In the genomic region with DNA sequence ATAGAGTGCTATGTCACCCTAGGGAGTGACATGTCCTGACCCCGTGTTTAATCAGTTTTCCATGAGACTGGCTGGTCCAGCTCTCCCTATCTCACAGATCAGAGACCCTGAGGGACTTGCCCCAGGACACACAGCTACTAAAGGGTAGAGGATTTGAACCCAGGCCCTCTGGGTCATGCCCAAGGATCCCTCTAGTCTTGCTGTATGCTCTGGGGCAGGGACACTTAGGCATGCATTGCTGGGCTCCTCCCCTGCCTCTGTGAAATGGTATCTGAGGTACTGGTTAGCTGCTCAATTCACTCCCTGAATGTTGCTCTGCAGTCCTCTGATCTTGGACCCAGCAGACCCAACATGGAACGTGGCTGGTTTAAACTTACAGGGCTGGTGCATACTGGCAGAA, we compare ENCODE assay signal across 23 mouse cellular contexts. TPM values are rescaled to one million over a fixed set of nuclear protein-coding genes. Genes with fewer than 3 reads are reported as not detected.
"Had no signal": no experiment of that assay in that cellular context is flagged by ENCODE, and none has a peak within 500 bp of the region (broad histone marks: within the 10 kb centered on the region; RNA-seq: fewer than 3 reads in every experiment).

No protein-coding gene starts in this region.

- H3K4me2 ChIP-seq: neural tube, embryonic 13.5 days; neural tube, embryonic 15.5 days; stomach, embryonic 15.5 days had no signal

- H3K9ac ChIP-seq: neural tube, embryonic 13.5 days; neural tube, embryonic 15.5 days; stomach, embryonic 15.5 days had no signal

- DNase-seq: retina, postnatal 1 day; right cerebral cortex, postnatal 14 days; right cerebral cortex, postnatal 25 days; right cerebral cortex, postnatal 4 days; spleen, adult 18-20 months; thymus, adult 18-20 months; thymus, adult 2 months; thymus, postnatal 14 days; thymus, postnatal 25 days; thymus, postnatal 36 days; thymus, postnatal 4 days had no signal

- H3K27ac ChIP-seq: neural tube, embryonic 13.5 days; neural tube, embryonic 15.5 days; stomach, embryonic 15.5 days; stomach, postnatal 0 days had no signal

- H3K4me3 ChIP-seq: neural tube, embryonic 13.5 days; neural tube, embryonic 15.5 days; stomach, embryonic 15.5 days had no signal

- H3K9me3 ChIP-seq: neural tube, embryonic 13.5 days; neural tube, embryonic 15.5 days; stomach, embryonic 15.5 days had no signal

- H3K4me1 ChIP-seq: neural tube, embryonic 13.5 days; neural tube, embryonic 15.5 days; stomach, embryonic 15.5 days had no signal

- H3K27me3 ChIP-seq: neural tube, embryonic 15.5 days; stomach, embryonic 15.5 days had no signal

- H3K36me3 ChIP-seq: neural tube, embryonic 13.5 days; neural tube, embryonic 15.5 days; stomach, embryonic 15.5 days had no signal

RNA-seq across cellular contexts. Expression of gene Oas1h, which starts 10.2 kb away (rescaled TPM):
- total RNA-seq: neutrophil, adult 5-6 weeks had no signal
- polyA plus RNA-seq: neural tube, embryonic 13.5 days; neural tube, embryonic 14.5 days; neural tube, embryonic 15.5 days; small intestine, adult 2 months; spleen, adult 2 months; stomach, embryonic 14.5 days; stomach, embryonic 15.5 days; stomach, embryonic 16.5 days; stomach, postnatal 0 days; testis, adult 2 months; urinary bladder, adult 2 months had no signal

RNA-seq across cellular contexts. Expression of gene Oas1g, which starts 15.9 kb away (rescaled TPM):
- polyA plus RNA-seq: neural tube, embryonic 14.5 days; testis, adult 2 months had no signal

RNA-seq across cellular contexts. Expression of gene Oas1f, which starts 24.3 kb away (rescaled TPM):
- total RNA-seq: neutrophil, adult 5-6 weeks had no signal
- polyA plus RNA-seq: neural tube, embryonic 13.5 days; neural tube, embryonic 14.5 days; neural tube, embryonic 15.5 days; spleen, adult 2 months; stomach, embryonic 15.5 days; stomach, embryonic 16.5 days; stomach, postnatal 0 days; testis, adult 2 months had no signal

RNA-seq across cellular contexts. Expression of gene Oas1d, which starts 42.9 kb away (rescaled TPM):
- total RNA-seq: neutrophil, adult 5-6 weeks had no signal
- polyA plus RNA-seq: neural tube, embryonic 13.5 days; neural tube, embryonic 14.5 days; neural tube, embryonic 15.5 days; spleen, adult 2 months; stomach, embryonic 14.5 days; stomach, embryonic 15.5 days; stomach, embryonic 16.5 days; testis, adult 2 months; urinary bladder, adult 2 months had no signal
